Mouse (Mus musculus): Measurements from ENCODE around the gene Lats1. TPM values are rescaled to one million over a fixed set of nuclear protein-coding genes. Genes with fewer than 3 reads are reported as not detected.

The Lats1 gene
- total RNA-seq (2023): 10 to 100 TPM; 22.9 to 23.4 TPM

GRCm38 (mm10) chr10:7680731-7681301 is at the start of gene Lats1, which contains the start of gene Pcmt1:
Gene Lats1, plus strand, starts transcription at chr10:7681214.
Gene Pcmt1, minus strand, starts transcription at chr10:7681136.

GRCm38 (mm10) chr10:7667342-7667802 is 13.6 kb upstream of the Lats1 start, which contains the start of gene Nup43:
Gene Nup43, plus strand, starts transcription at chr10:7667503.

GRCm38 (mm10) chr10:7725751-7726500 is 44.9 kb downstream of the Lats1 start, which contains the start of gene Katna1:
Gene Katna1, plus strand, starts transcription at chr10:7726000.

Other genes starting within 250 kb of the Lats1 start
- gene Ulbp1, start 207.6 kb upstream of the Lats1 start, total RNA-seq (2023): 10 to 100 TPM; 28.6 to 32.9 TPM
- gene Lrp11, start 91.4 kb upstream of the Lats1 start, total RNA-seq (2023): under 1 TPM; 0.13 to 0.24 TPM
- 10 to 100 TPM in 1 of 2 experiments, 1 to 10 TPM in 1; 8.0 to 11.2 TPM for gene Nup43, start 13.7 kb upstream of the Lats1 start, total RNA-seq (2023)
- 10 to 100 TPM; 56.1 to 62.0 TPM for gene Pcmt1, start 78 bp upstream of the Lats1 start, total RNA-seq (2023)
- gene Katna1, start 44.8 kb downstream of the Lats1 start, total RNA-seq (2023): 10 to 100 TPM; 33.2 to 37.0 TPM
- 10 to 100 TPM; 20.0 to 23.7 TPM for gene Ginm1, start 111.6 kb downstream of the Lats1 start, total RNA-seq (2023)
- gene Ppil4, start 111.7 kb downstream of the Lats1 start, total RNA-seq (2023): 10 to 100 TPM; 30.4 to 34.4 TPM
- 1 to 10 TPM; 3.8 to 4.1 TPM for gene Zc3h12d, start 151.3 kb downstream of the Lats1 start, total RNA-seq (2023)